In the genomic region with DNA sequence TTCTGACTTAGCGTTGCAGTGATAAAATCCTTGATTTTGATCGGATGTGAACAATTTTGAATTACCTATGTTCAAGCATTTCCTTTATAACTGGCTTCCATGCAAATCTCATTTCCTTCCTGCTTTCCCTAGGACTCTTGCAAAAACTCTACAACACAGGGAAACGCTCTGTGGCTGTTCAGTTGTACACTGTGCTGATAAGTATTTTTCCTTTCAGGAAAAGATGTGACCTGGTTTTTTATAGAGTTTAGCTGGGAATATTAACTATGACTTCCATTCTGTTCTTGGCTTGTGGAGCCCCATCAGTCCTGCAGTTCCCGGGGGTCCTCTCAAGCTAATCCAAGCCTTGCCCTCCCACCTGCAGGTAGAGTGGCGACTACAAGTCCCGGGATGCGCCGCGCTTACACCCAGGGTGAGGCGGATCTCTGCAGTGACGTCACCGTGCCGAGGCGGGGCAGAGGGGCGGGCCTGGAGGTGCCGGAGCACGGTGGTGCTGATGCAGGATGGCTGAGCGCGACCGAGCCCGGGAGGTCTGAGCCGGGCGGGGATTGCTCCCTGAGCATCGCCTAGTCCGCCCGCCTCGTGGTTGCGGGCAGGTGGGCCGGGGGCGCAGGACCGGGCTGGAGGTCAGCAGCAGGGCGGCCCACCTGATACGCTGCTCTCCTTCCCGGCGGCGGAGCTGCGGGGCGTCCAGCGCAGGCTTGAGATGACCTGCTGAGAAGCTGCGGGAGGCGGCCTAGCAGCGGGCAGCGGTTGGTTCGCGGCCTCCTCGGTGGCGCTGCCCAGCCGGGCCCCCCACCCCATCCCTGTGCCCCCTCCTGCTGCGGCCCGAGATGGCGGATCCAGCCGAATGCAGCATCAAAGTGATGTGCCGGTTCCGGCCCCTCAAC, we compare ENCODE assay signal across 8 mouse cellular contexts. TPM values are rescaled to one million over a fixed set of nuclear protein-coding genes. Genes with fewer than 3 reads are reported as not detected.
DNase-seq lines count a peak whose midpoint lies in the region; ATAC-seq and TF ChIP-seq lines count a peak whose summit lies in the region.

A gene (plus strand): TSS at position 470 of the 890 bp plus-strand sequence.

- H3K4me2 ChIP-seq in heart, embryonic 13.5 days = peak within 1 kb of the TSS; percentile 99
- peak within 1 kb of the TSS; percentile 98 for H3K4me2 ChIP-seq in kidney, embryonic 16.5 days (replicated peaks; ENCODE audit: low read depth, low read length)
- H3K4me2 ChIP-seq in limb, embryonic 15.5 days = peak within 1 kb of the TSS; percentile 94
- peak within 1 kb of the TSS; percentile 71 for H3K4me2 ChIP-seq in midbrain, postnatal 0 days (ENCODE audit: low read depth, low read length, poor library complexity, severe bottlenecking)

- H3K36me3 ChIP-seq in heart, embryonic 13.5 days = no peaks in the 10 kb centered on the region
- no peaks in the 10 kb centered on the region; the same call in 1 of the 2 replicates for H3K36me3 ChIP-seq in kidney, embryonic 16.5 days (ENCODE audit: insufficient read depth, low read length)
- H3K36me3 ChIP-seq in limb, embryonic 15.5 days = no peaks in the 10 kb centered on the region
- peaks cover 4% of the 10 kb centered on the region; the same call in 1 of the 2 replicates for H3K36me3 ChIP-seq in midbrain, postnatal 0 days (ENCODE audit: insufficient read depth, low read length)

- no peaks in the 10 kb centered on the region for H3K4me1 ChIP-seq in brown adipose tissue, adult 24 weeks (ENCODE audit: control insufficient read depth, insufficient read depth, insufficient read length, low read length)
- peaks cover 19% of the 10 kb centered on the region for H3K4me1 ChIP-seq in heart, embryonic 13.5 days
- H3K4me1 ChIP-seq in kidney, embryonic 16.5 days (ENCODE audit: insufficient read depth, low read length) = peaks cover 14% of the 10 kb centered on the region
- H3K4me1 ChIP-seq in limb, embryonic 15.5 days = peaks cover 25% of the 10 kb centered on the region
- H3K4me1 ChIP-seq in midbrain, postnatal 0 days (ENCODE audit: insufficient read depth, low read length) = peaks cover 2% of the 10 kb centered on the region; the same call in 1 of the 2 replicates

- TF ChIP-seq CTCF in midbrain, postnatal 0 days (IDR thresholded peaks at IDR 0.05) = peak; percentile 29; the same call in 1 of the 2 replicates

- ATAC-seq in erythroid progenitor cell, adult 5-6 weeks (replicated peaks; ENCODE audit: low FRiP score, poor library complexity, severe bottlenecking) = 0 out of 2 replicates have a peak, but pooled peaks have one; percentile 67
- peak; percentile 78 for ATAC-seq in heart, embryonic 13.5 days (ENCODE audit: extremely low read depth, insufficient number of reproducible peaks, low FRiP score, low TSS enrichment)
- ATAC-seq in kidney, embryonic 16.5 days (ENCODE audit: low FRiP score, low TSS enrichment) = peak; percentile 99
- peak; percentile 92 for ATAC-seq in limb, embryonic 15.5 days (ENCODE audit: insufficient number of reproducible peaks, low FRiP score, low TSS enrichment, low read depth)
- peak; percentile 96 for ATAC-seq in midbrain, postnatal 0 days (ENCODE audit: low FRiP score)

- 4% methylated on average over 52 of the region's 54 CpGs for WGBS in heart, embryonic 13.5 days
- 5% methylated on average over 43 of the region's 54 CpGs for WGBS in kidney, embryonic 16.5 days
- WGBS in limb, embryonic 15.5 days = 4% methylated on average over 50 of the region's 54 CpGs
- WGBS in midbrain, postnatal 0 days = 5% methylated on average over 52 of the region's 54 CpGs

- peak; percentile 42 for DNase-seq in 3T3-L1 (ENCODE audit: low read depth, low spot score)
- peak; percentile 93 for DNase-seq in midbrain, postnatal 0 days (ENCODE audit: low spot score)
- peak; percentile 28 to 76 for DNase-seq in spleen, postnatal 10 days (ENCODE audit: low spot score in 2 of 2)

- peaks cover 31% of the 10 kb centered on the region for H3K27me3 ChIP-seq in heart, embryonic 13.5 days (replicated peaks)
- H3K27me3 ChIP-seq in kidney, embryonic 16.5 days (ENCODE audit: insufficient read depth, low read length) = peaks cover 7% of the 10 kb centered on the region; the same call in 1 of the 2 replicates
- peaks cover 8% of the 10 kb centered on the region; the same call in 1 of the 2 replicates for H3K27me3 ChIP-seq in limb, embryonic 15.5 days
- no peaks in the 10 kb centered on the region for H3K27me3 ChIP-seq in midbrain, postnatal 0 days (ENCODE audit: insufficient read depth, low read length)

- no peak within 1 kb of the TSS for H3K27ac ChIP-seq in brown adipose tissue, adult 24 weeks (replicated peaks; ENCODE audit: low read depth, low read length)
- no peak within 1 kb of the TSS for H3K27ac ChIP-seq in heart, embryonic 13.5 days (replicated peaks)
- no peak within 1 kb of the TSS for H3K27ac ChIP-seq in kidney, embryonic 16.5 days (ENCODE audit: low read length)
- H3K27ac ChIP-seq in limb, embryonic 15.5 days = no peak within 1 kb of the TSS
- H3K27ac ChIP-seq in midbrain, postnatal 0 days (ENCODE audit: low read depth, low read length) = peak within 1 kb of the TSS; percentile 93

- peak within 1 kb of the TSS; percentile 61 for H3K4me3 ChIP-seq in brown adipose tissue, adult 24 weeks (ENCODE audit: insufficient read depth, low read depth, low read length)
- peak within 1 kb of the TSS; percentile 75 for H3K4me3 ChIP-seq in heart, embryonic 13.5 days
- H3K4me3 ChIP-seq in kidney, embryonic 16.5 days (ENCODE audit: low read length) = peak within 1 kb of the TSS; percentile 79
- peak within 1 kb of the TSS; percentile 76 for H3K4me3 ChIP-seq in limb, embryonic 15.5 days
- H3K4me3 ChIP-seq in midbrain, postnatal 0 days (ENCODE audit: low read depth, low read length) = peak within 1 kb of the TSS; percentile 93

- no peaks in the 10 kb centered on the region for H3K9me3 ChIP-seq in heart, embryonic 13.5 days
- no peaks in the 10 kb centered on the region for H3K9me3 ChIP-seq in kidney, embryonic 16.5 days (ENCODE audit: low read length)
- H3K9me3 ChIP-seq in limb, embryonic 15.5 days = no peaks in the 10 kb centered on the region
- no peaks in the 10 kb centered on the region for H3K9me3 ChIP-seq in midbrain, postnatal 0 days (ENCODE audit: low read length)

- H3K9ac ChIP-seq in heart, embryonic 13.5 days = peak within 1 kb of the TSS; percentile 60
- H3K9ac ChIP-seq in kidney, embryonic 16.5 days (replicated peaks; ENCODE audit: low read length) = peak within 1 kb of the TSS; percentile 57
- peak within 1 kb of the TSS; percentile 38 for H3K9ac ChIP-seq in limb, embryonic 15.5 days
- H3K9ac ChIP-seq in midbrain, postnatal 0 days (replicated peaks; ENCODE audit: low read length, poor library complexity, severe bottlenecking) = peak within 1 kb of the TSS; percentile 96

RNA-seq across cellular contexts. Expression of the gene that starts here (rescaled TPM):
- polyA plus RNA-seq in brown adipose tissue, adult 24 weeks (2012; ENCODE audit: insufficient read depth, insufficient read length, missing spikeins) = 0.20 TPM in 1 of 2 replicates, not detected in the other
- total RNA-seq in erythroid progenitor cell, adult 5-6 weeks (2015; ENCODE audit: low replicate concordance) = 0.84 TPM in 1 of 2 replicates, not detected in the other
- not detected in 2 replicates for total RNA-seq in erythroid progenitor cell, adult 5-6 weeks (2017; ENCODE audit: low replicate concordance)
- 0.84 and 1.0 TPM in 2 replicates for polyA plus RNA-seq in heart, embryonic 13.5 days (2015; fragmentation: Nextera tagmentation; extraction: Ambion mirVana)
- polyA plus RNA-seq in kidney, embryonic 16.5 days (2015; fragmentation: Nextera tagmentation; extraction: Ambion mirVana) = 5.0 and 5.4 TPM in 2 replicates
- 3.5 and 3.7 TPM in 2 replicates for polyA plus RNA-seq in limb, embryonic 15.5 days (2015; fragmentation: Nextera tagmentation; extraction: Ambion mirVana)
- total RNA-seq in midbrain, postnatal 0 days (2014; rRNA removed) = 328 and 412 TPM in 2 replicates
- polyA plus RNA-seq in midbrain, postnatal 0 days (2015; fragmentation: Nextera tagmentation; extraction: Ambion mirVana) = 159 and 170 TPM in 2 replicates

Comparison
In these comparisons a context has a peak if more than half of its experiments do, and no peak if none do; other contexts are left out.
1. RNA of the gene that starts here (total RNA-seq): 328 to 412 TPM in midbrain, postnatal 0 days; 0.84 TPM in erythroid progenitor cell, adult 5-6 weeks; every median in the first group is over 100 times any median in the second.
2. RNA of the gene that starts here (polyA plus RNA-seq): 159 to 170 TPM in midbrain, postnatal 0 days; 5.0 to 5.4 TPM in kidney, embryonic 16.5 days, 3.5 to 3.7 TPM in limb, embryonic 15.5 days, 0.84 to 1.0 TPM in heart, embryonic 13.5 days and 0.20 TPM in brown adipose tissue, adult 24 weeks; every median in the first group is over 10 times any median in the second.
3. Peak in ATAC-seq in erythroid progenitor cell, adult 5-6 weeks; RNA of the gene not detected or under 1 TPM.
4. DNase-seq: peak in every context shown above with its lines; median percentile 93 in midbrain, postnatal 0 days; 52 in spleen, postnatal 10 days; 42 in 3T3-L1.
5. H3K9ac ChIP-seq: peak in every context shown above with its lines; median percentile 96 in midbrain, postnatal 0 days; 60 in heart, embryonic 13.5 days; 57 in kidney, embryonic 16.5 days; 38 in limb, embryonic 15.5 days.
6. Peak in every context shown above with its lines, with median percentiles within 50 percentile points of each other: H3K4me3 ChIP-seq, ATAC-seq and H3K4me2 ChIP-seq.